Mouse (Mus musculus) lung, postnatal 0 days (tissue): Measurements from ENCODE around the gene Glis2. TPM values are rescaled to one million over a fixed set of nuclear protein-coding genes. Genes with fewer than 3 reads are reported as not detected.

Experiments used
- ATAC-seq: fragments of 200-750 bp; cut with Nextera tagmentation; 2 replicates; pipeline ENCODE4 v1.8.0; 2017; ENCODE audit warnings: moderate library complexity
- DNase-seq: peaks from one replicate; pipeline ENCODE4 v3.0.0-alpha.2; 2016; ENCODE audit warnings: low spot score
- H3K27ac ChIP-seq: fragments of 300-500 bp; sonication (generic); 2 replicates; pipeline ENCODE4 v1.5.1; 2014; ENCODE audit warnings: antibody characterized with exemption, mild to moderate bottlenecking, low read length, mixed read lengths
- H3K27me3 ChIP-seq: fragments of 300-500 bp; sonication (generic); replicated peaks from 2 replicates; pipeline ENCODE4 v1.6.1; 2014; ENCODE audit warnings: low read length, mixed read lengths; ENCODE audit not compliant: insufficient read depth
- H3K36me3 ChIP-seq: fragments of 300-500 bp; sonication (generic); 2 replicates; pipeline ENCODE4 v1.6.1; 2014; ENCODE audit warnings: low read length, mixed read lengths; ENCODE audit not compliant: insufficient read depth
- H3K4me1 ChIP-seq: fragments of 300-500 bp; sonication (generic); 2 replicates; pipeline ENCODE4 v1.6.1; 2014; ENCODE audit warnings: antibody characterized with exemption, low read depth, low read length, mixed read lengths; ENCODE audit not compliant: insufficient read depth
- H3K4me2 ChIP-seq: fragments of 300-500 bp; sonication (generic); replicated peaks from 2 replicates; pipeline ENCODE4 v1.6.1; 2014; ENCODE audit warnings: low read depth, mild to moderate bottlenecking, low read length, moderate library complexity, mixed read lengths
- H3K4me3 ChIP-seq: fragments of 300-500 bp; sonication (generic); 2 replicates; pipeline ENCODE4 v1.5.1; 2014; ENCODE audit warnings: low read depth, low read length
- H3K9ac ChIP-seq: fragments of 300-500 bp; sonication (generic); replicated peaks from 2 replicates; pipeline ENCODE4 v1.6.1; 2014; ENCODE audit warnings: low read depth, mild to moderate bottlenecking
- H3K9me3 ChIP-seq: fragments of 300-500 bp; sonication (generic); 2 replicates; pipeline ENCODE4 v1.6.1; 2016; ENCODE audit warnings: low read length, mixed read lengths
- CTCF ChIP-seq: IDR thresholded peaks from 2 replicates; pipeline ENCODE4 v1.5.1; 2016; ENCODE audit warnings: antibody characterized with exemption, mild to moderate bottlenecking
- EP300 ChIP-seq: IDR thresholded peaks from 2 replicates; pipeline ENCODE4 v1.6.1; 2016; ENCODE audit warnings: antibody characterized with exemption, mild to moderate bottlenecking, control low read depth
- WGBS: fragments of 180-500 bp; shearing (Covaris S2); extraction: QIAGEN DNeasy Blood & Tissue Kit; methylation state at CpG from one replicate; pipeline ENCODE4 v1.1.7; 2014; 5-methylcytosine and 5-hydroxymethylcytosine counted together
- polyA plus RNA-seq: library from polyadenylated mRNA; unstranded; fragments of >200 nt; fragmentation: Nextera tagmentation; extraction: Ambion mirVana; gene quantifications from 2 replicates; pipeline ENCODE4 v1.2.1, GENCODE M21; 2015

The Glis2 gene
- polyA plus RNA-seq, 1 experiment from 2014 or later = 20.7 TPM

DNA sequence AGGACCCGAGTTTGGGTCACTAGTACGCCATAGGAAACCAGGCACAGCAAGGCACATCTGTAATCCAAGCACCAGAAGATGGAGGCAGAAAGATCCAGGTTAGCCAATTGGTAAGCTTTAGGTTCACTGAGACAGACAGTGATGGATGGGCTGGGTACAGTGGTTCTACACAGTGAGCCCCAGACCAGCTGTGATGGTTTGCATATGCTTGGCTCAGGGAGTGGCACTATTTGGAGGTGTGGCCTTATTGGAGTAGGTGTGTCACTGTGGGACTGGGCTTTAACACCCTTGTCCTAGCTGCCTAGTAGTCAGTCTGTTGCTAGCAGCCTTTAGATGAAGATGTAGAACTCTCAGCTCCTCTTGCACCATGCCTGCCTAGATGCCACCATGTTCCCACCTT lies 69.3 kb downstream of the Glis2 start:
- no peak overlapping the region for H3K27ac ChIP-seq
- no peaks in the 10 kb centered on the region for H3K27me3 ChIP-seq
- TF ChIP-seq EP300 (no peak), CTCF (no peak)
- WGBS = 82% methylated on average over 2 of the region's 2 CpGs
- no peak overlapping the region for H3K9ac ChIP-seq
- H3K4me3 ChIP-seq = no peak overlapping the region
- 0 out of 2 replicates have a peak, but pooled peaks cover 9% of the 10 kb centered on the region for H3K36me3 ChIP-seq
- H3K4me2 ChIP-seq = no peak overlapping the region
- DNase-seq = no peak
- H3K4me1 ChIP-seq = 0 out of 2 replicates have a peak, but pooled peaks cover 5% of the 10 kb centered on the region
- no peak for ATAC-seq
- H3K9me3 ChIP-seq = no peaks in the 10 kb centered on the region

DNA sequence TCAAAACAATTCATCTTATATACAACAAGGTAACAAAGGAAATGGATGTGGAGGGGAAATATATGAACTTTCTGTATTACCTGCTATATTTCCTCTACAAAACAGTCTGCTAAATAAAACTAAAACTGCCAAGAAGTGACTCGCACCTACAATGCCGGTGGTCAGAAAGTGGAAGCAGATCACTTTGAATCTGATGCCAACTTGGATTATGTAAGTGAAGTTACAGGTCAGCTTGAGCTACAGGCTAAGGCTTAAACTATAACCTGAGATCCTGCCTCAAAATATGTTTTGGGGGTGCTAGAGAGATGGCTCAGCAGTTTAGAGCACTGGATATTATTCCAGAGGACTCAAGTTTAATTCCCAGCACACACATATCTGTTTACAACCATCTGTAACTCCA lies 71.2 kb downstream of the Glis2 start:
- no peaks in the 10 kb centered on the region for H3K4me1 ChIP-seq
- no peak overlapping the region for H3K4me2 ChIP-seq
- H3K27me3 ChIP-seq = no peaks in the 10 kb centered on the region
- no peak for TF ChIP-seq EP300
- TF ChIP-seq CTCF = no peak
- H3K9me3 ChIP-seq = no peaks in the 10 kb centered on the region
- ATAC-seq = no peak
- H3K9ac ChIP-seq = no peak overlapping the region
- no peak for DNase-seq
- H3K27ac ChIP-seq = no peak overlapping the region
- WGBS = 88% methylated on average over 2 of the region's 2 CpGs
- H3K36me3 ChIP-seq = 0 out of 2 replicates have a peak, but pooled peaks cover 10% of the 10 kb centered on the region
- no peak overlapping the region for H3K4me3 ChIP-seq

DNA sequence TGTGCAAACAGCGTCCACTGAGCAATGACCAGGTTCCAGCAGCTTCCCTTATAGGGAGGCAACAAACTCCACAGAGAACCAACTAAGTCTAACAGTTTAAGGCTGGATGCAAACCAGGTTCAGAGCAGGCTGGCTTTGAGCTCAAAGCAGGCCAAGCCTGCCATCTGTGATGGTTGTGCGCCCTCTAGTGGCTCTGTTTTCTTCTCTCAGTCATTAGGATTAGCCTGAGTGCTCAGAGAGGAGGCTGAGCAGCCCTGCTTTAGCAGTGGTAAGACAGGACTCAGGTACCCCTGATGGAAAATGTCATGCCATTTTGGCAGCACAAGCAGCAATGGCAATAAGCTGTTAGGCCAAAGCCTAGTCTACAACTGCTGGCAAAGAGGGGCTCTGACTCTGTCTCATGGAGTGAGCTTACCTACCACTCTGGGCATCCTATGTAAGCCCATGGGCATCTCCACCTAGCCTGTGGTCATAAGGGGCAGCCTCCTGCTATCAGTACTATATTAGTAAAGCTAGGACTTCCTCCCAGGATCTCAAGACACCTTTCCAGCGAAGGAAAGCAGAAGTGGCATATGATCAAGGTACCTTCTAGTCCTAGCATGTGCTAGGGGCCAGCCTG lies 72.8 kb downstream of the Glis2 start:
- Histone ChIP-seq H3K4me2 (no peak overlapping the region), H3K4me1 (no peaks in the 10 kb centered on the region), H3K27me3 (no peaks in the 10 kb centered on the region), H3K9me3 (no peaks in the 10 kb centered on the region), H3K36me3 (0 out of 2 replicates have a peak, but pooled peaks cover 10% of the 10 kb centered on the region), H3K9ac (no peak overlapping the region), H3K4me3 (no peak overlapping the region), H3K27ac (no peak overlapping the region)
- TF ChIP-seq EP300 (no peak), CTCF (peak; percentile 94)
- WGBS = 25% methylated on average over 3 of the region's 3 CpGs
- ATAC-seq (peak; percentile 90), DNase-seq (peak; percentile 91)

DNA sequence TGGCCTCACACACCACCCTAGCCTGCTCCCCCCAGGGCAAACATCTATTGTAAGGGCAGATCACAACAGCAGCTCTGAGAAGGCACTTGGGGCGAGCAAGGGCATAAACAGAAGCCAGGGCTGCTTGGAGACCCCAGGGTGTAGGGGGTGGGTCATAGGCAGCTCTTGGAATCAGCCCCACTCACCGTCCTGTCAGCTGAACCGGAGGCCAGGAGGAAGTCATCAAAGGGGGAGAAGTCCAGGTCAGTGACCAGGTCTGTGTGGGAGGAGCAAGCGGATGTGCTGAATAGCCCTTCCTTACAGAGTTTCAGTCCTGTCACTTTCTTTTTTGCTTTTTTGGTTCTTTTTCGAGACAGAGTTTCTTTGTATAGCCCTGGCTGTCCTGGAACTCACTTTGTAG lies 75.8 kb downstream of the Glis2 start:
- no peak overlapping the region for H3K27ac ChIP-seq
- ATAC-seq = no peak
- H3K27me3 ChIP-seq = no peaks in the 10 kb centered on the region
- H3K36me3 ChIP-seq = 0 out of 2 replicates have a peak, but pooled peaks cover 6% of the 10 kb centered on the region
- no peak overlapping the region for H3K4me2 ChIP-seq
- DNase-seq = no peak
- H3K9ac ChIP-seq = no peak overlapping the region
- no peak overlapping the region for H3K4me3 ChIP-seq
- TF ChIP-seq EP300 (no peak), CTCF (no peak)
- WGBS = 68% methylated on average over 5 of the region's 5 CpGs
- H3K4me1 ChIP-seq = no peaks in the 10 kb centered on the region
- no peaks in the 10 kb centered on the region for H3K9me3 ChIP-seq

DNA sequence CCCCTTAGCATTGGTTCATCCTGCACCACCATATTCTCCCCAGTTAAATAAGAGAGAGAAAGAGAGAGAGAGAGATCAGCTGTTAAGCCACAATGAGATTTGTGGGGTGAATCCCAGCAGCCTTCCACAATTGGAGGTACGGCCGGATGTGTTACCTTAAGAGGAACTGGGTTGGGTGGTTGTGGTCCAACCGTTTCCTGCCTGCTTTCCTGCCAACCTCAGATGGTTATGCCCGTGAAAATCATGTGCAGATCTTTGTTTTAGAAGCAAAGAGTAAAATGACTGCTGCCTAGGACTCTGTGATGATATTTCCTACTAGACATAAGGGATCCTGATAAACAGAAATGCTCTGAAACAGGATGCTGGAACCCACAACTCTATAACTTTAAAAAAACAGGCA lies 79.6 kb downstream of the Glis2 start:
- no peak overlapping the region for H3K27ac ChIP-seq
- 58% methylated on average over 4 of the region's 4 CpGs for WGBS
- H3K4me1 ChIP-seq = 0 out of 2 replicates have a peak, but pooled peaks cover 5% of the 10 kb centered on the region

More for the DNA sequence above, 79.6 kb downstream of the Glis2 start:
- no peaks in the 10 kb centered on the region for H3K36me3 ChIP-seq
- no peaks in the 10 kb centered on the region for H3K9me3 ChIP-seq
- H3K4me2 ChIP-seq = no peak overlapping the region
- TF ChIP-seq EP300 (no peak), CTCF (no peak)
- H3K9ac ChIP-seq = no peak overlapping the region
- H3K4me3 ChIP-seq = no peak overlapping the region
- DNase-seq (no peak), ATAC-seq (no peak)
- H3K27me3 ChIP-seq = no peaks in the 10 kb centered on the region

Other genes starting within 250 kb of the Glis2 start
- 2.9 and 3.1 TPM in 2 replicates for gene Adcy9, start 174.2 kb upstream of the Glis2 start, polyA plus RNA-seq
- 5.5 and 6.6 TPM in 2 replicates for gene Srl, start 52.9 kb upstream of the Glis2 start, polyA plus RNA-seq
- 5.7 and 6.4 TPM in 2 replicates for gene Tfap4, start 34.9 kb upstream of the Glis2 start, polyA plus RNA-seq
- gene Pam16, start 30.3 kb downstream of the Glis2 start, polyA plus RNA-seq = 76.2 and 78.4 TPM in 2 replicates
- gene Vasn, start 45.2 kb downstream of the Glis2 start, polyA plus RNA-seq = 17.4 and 18.0 TPM in 2 replicates
- 37.8 and 38.9 TPM in 2 replicates for gene Dnaja3, start 45.3 kb downstream of the Glis2 start, polyA plus RNA-seq
- 8.7 and 9.0 TPM in 2 replicates for gene Coro7, start 85.1 kb downstream of the Glis2 start, polyA plus RNA-seq
- gene Nmral1, start 124.6 kb downstream of the Glis2 start, polyA plus RNA-seq = 6.0 and 7.1 TPM in 2 replicates
- gene Hmox2, start 131.6 kb downstream of the Glis2 start, polyA plus RNA-seq = 92.4 and 97.9 TPM in 2 replicates
- 57.5 and 68.2 TPM in 2 replicates for gene Cdip1, start 195.6 kb downstream of the Glis2 start, polyA plus RNA-seq
- 2.2 and 2.4 TPM in 2 replicates for gene 4930562C15Rik, start 240.7 kb downstream of the Glis2 start, polyA plus RNA-seq